Mouse (Mus musculus) adrenal gland, adult 8-10 months (tissue): ENCODE results near the gene 4930415L06Rik. TPM values are rescaled to one million over a fixed set of nuclear protein-coding genes. Genes with fewer than 3 reads are reported as not detected.

Experiments used
- DNase-seq: peaks from one replicate; pipeline ENCODE4 v3.0.0; 2022
- total RNA-seq, 4 experiments: library from RNA; stranded (reverse); gene quantifications; 2 replicates each; pipeline ENCODE4 v1.2.4; 2022

Gene 4930415L06Rik
- not detected for total RNA-seq

DNA sequence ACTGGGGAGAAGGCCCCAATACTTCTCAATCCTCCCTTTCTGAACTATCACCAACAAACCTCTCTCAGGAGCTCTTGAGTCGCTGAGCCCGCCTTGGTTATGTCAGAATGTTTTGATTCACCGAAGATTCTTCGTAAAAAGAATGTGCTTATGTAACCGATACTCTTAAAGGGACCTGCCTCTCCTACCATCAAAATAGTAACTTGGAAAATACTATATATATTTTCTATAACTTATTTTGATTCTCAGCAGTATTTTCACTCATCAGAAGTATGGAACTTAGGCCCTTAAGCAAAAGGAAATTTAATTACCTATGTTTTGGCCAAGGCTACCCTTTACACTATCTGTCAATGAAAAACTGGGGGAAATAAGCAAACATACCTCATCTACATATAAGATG, at the start of gene 4930415L06Rik:
TSS of gene 4930415L06Rik (minus strand) at position 101 of the 400 bp plus-strand sequence.
- DNase-seq: no peak

DNA sequence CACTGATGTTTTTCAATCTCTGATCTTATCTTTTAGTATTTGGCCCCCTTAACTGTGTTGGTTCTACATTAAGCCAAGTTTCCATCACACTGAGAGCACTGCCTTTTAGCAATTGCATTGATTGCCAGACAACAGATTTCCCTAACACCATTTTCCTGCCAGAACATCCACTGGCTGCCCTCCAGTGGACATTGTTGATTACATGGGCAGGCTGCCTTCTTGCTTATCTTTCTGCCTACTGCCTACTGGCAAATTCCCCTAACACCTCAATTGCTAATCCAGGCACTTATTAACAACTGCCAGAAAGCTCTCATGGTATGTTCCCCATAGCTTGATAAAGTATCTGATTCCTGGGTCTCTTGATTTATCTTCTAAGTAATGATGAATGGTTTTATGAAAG, 46.0 kb upstream of the 4930415L06Rik start:
- no peak for DNase-seq

DNA sequence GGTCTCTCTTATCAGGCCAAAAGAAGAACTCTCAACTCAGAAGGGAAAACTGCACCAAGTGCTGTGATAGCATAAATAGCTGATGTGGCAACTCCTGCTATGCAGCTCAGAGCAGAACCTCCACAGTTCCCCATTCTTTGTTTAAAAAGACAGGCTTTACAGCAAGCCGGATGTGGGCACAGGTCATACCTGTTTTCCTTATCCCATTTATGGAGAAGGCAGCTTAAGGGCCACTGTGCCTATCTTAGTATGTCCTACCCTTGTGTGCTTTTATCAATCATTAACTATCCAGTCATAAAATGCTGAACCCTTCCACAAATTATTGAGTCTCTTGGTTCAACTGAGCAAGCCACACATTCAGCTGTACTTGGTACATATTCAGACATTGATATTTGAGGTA, 27.8 kb downstream of the 4930415L06Rik start:
- DNase-seq: no peak

Other genes with a start within 250 kb of the 4930415L06Rik start
- gene 4932429P05Rik, start 180.6 kb downstream of the 4930415L06Rik start, total RNA-seq: not detected